ENCODE assay signal across 8 mouse cellular contexts in the genomic region with DNA sequence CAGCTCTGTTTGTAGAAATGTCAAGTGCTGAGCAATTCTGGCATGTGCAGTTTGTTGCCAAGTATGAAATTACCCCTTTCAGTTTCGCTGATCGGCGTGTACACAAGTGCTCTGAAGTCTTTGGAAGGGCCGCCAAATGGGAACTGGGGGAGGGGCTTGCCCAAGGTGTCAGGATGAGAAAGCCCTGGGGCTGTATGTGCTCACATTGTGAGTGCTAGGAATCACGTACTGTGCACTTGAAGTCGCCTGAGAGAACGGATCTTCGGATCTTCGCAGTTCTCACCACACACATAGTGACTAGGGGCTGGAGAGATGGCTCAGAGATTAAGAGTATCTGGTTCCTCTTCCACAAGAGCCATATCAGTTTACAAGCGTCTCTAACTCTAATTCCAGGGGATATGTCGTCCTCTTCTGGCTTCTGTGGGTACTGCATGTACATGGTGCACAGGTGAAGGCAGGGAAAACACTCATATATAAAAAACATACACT. TPM values are rescaled to one million over a fixed set of nuclear protein-coding genes. Genes with fewer than 3 reads are reported as not detected.
DNase-seq lines count a peak whose midpoint lies in the region; TF ChIP-seq lines count a peak whose summit lies in the region.

No protein-coding gene starts in this region.

- no peak; the same call in 1 of the 2 replicates for TF ChIP-seq CTCF in gastrocnemius, adult 2 months (IDR thresholded peaks at IDR 0.05)

- under 1% methylated on average over 11 of the region's 11 CpGs for WGBS in macrophage (ENCODE audit: missing documents)

- H3K4me3 ChIP-seq in gastrocnemius, adult 2 months: peak overlapping the region; percentile 61
- peak overlapping the region; percentile 14; the same call in 1 of the 2 replicates for H3K4me3 ChIP-seq in macrophage (ENCODE audit: inconsistent target)

- H3K27ac ChIP-seq in gastrocnemius, adult 2 months: no peak overlapping the region
- H3K27ac ChIP-seq in macrophage: no peak overlapping the region

- intact Hi-C loops in gastrocnemius, adult 2 months (cut with DNase I): loop anchor here (1.0 kb wide), 1 partner anchor 81 kb away; no protein-coding TSS in a partner anchor

- no peaks in the 10 kb centered on the region for H3K36me3 ChIP-seq in macrophage (ENCODE audit: inconsistent target)

- no peaks in the 10 kb centered on the region for H3K79me2 ChIP-seq in macrophage (ENCODE audit: inconsistent target)

- DNase-seq in ovary, postnatal 10 days (ENCODE audit: low spot score): peak; percentile 33
- no peak for DNase-seq in ovary, adult 18-20 months (ENCODE audit: low spot score)
- DNase-seq in cerebellum, postnatal 36 days: peak; percentile 50 to 59
- DNase-seq in gastrocnemius, adult 2 months: peak; percentile 52
- DNase-seq in induced T-regulatory cell, adult 2 months (ENCODE audit: low read depth): peak; percentile 75
- peak; percentile 40 to 70 for DNase-seq in left cerebral cortex, adult 18-20 months (ENCODE audit: low spot score in 2 of 2)
- peak; percentile 46 for DNase-seq in retina, postnatal 7 days (ENCODE audit: low read depth, low spot score)

RNA-seq across cellular contexts. Expression of a gene that starts 25.3 kb away (rescaled TPM):
- total RNA-seq in gastrocnemius, adult 2 months (2021): 10 to 100 TPM; 22.8 to 23.0 TPM
- 10 to 100 TPM; 43.5 to 45.6 TPM for total RNA-seq in left cerebral cortex, adult 18-20 months (2021)
- 10 to 100 TPM; 11.4 to 36.2 (median 25.8) TPM for total RNA-seq in macrophage (2018; cell fraction: chromatin; rRNA removed)
- 10 to 100 TPM; 24.3 to 34.6 (median 29.3) TPM for total RNA-seq in macrophage (2018; cell fraction: cytosol; rRNA removed)
- total RNA-seq in macrophage (2018; cell fraction: nucleus; rRNA removed): 10 to 100 TPM in 25 of 26 experiments, 1 to 10 TPM in 1; 9.9 to 30.0 (median 19.3) TPM
- polyA plus RNA-seq in macrophage (2018): 31.0 to 38.1 TPM (median 35.4 TPM) in 3 replicates

RNA-seq across cellular contexts. Expression of a gene that starts 30.9 kb away (rescaled TPM):
- not detected for total RNA-seq in gastrocnemius, adult 2 months (2021)
- total RNA-seq in left cerebral cortex, adult 18-20 months (2021): not detected
- not detected for total RNA-seq in macrophage (2018; cell fraction: chromatin; rRNA removed)
- total RNA-seq in macrophage (2018; cell fraction: cytosol; rRNA removed): not detected
- not detected for total RNA-seq in macrophage (2018; cell fraction: nucleus; rRNA removed)
- not detected in 3 replicates for polyA plus RNA-seq in macrophage (2018)

RNA-seq across cellular contexts. Expression of a gene that starts 47.1 kb away (rescaled TPM):
- 1 to 10 TPM in 1 of 2 experiments, under 1 TPM in 1; 0.51 to 1.6 TPM for total RNA-seq in gastrocnemius, adult 2 months (2021)
- total RNA-seq in left cerebral cortex, adult 18-20 months (2021): 1 to 10 TPM; 2.8 to 3.1 TPM
- under 1 TPM in 1 of 26 experiments, not detected in 25; 0.06 TPM for total RNA-seq in macrophage (2018; cell fraction: chromatin; rRNA removed)
- total RNA-seq in macrophage (2018; cell fraction: cytosol; rRNA removed): not detected
- total RNA-seq in macrophage (2018; cell fraction: nucleus; rRNA removed): not detected
- not detected in 3 replicates for polyA plus RNA-seq in macrophage (2018)

RNA-seq across cellular contexts. Expression of a gene that starts 54.7 kb away (rescaled TPM):
- total RNA-seq in gastrocnemius, adult 2 months (2021): not detected
- not detected for total RNA-seq in left cerebral cortex, adult 18-20 months (2021)
- total RNA-seq in macrophage (2018; cell fraction: chromatin; rRNA removed): not detected
- total RNA-seq in macrophage (2018; cell fraction: cytosol; rRNA removed): not detected
- not detected for total RNA-seq in macrophage (2018; cell fraction: nucleus; rRNA removed)
- not detected in 3 replicates for polyA plus RNA-seq in macrophage (2018)
